24 mouse cellular contexts compared by ENCODE assay signal in the genomic region with DNA sequence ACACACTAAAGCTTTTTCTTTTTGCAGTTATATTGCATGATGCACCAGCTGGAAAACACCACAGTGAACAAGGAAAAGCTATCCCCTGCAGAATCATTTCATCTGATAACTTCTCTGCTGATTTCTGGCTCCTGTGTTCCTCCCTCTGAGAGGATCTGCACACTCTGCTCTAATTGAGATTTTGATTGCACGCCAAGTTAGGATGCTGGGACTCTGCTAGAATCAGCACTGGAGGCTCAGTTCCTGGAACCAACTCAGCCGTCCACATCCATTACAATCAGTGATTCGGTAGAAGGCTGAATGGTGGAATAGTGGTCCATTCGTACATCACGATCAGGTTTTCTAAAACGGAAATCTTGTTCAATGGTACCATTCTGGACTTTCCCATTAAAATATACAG.
DNase-seq lines count a peak whose midpoint lies in the region; ATAC-seq and TF ChIP-seq lines count a peak whose summit lies in the region.
"Had no signal": no experiment of that assay in that cellular context is flagged by ENCODE, and none has a peak within 500 bp of the region (broad histone marks: within the 10 kb centered on the region; RNA-seq: fewer than 3 reads in every experiment).

No protein-coding gene starts in this region.

- peak; percentile 43 for DNase-seq in embryonic facial prominence, embryonic 14.5 days (ENCODE audit: low spot score)
- no peak for DNase-seq in embryonic facial prominence, embryonic 10.5 days (ENCODE audit: low spot score)
- peak; percentile 23 for DNase-seq in left cerebral cortex, postnatal 4 days
- no peak for DNase-seq in left cerebral cortex, adult 8-10 months (ENCODE audit: low spot score in 2 of 2)
- peak; percentile 13 for DNase-seq in brain, embryonic 14.5 days (ENCODE audit: low read depth)
- peak; percentile 57 for DNase-seq in layer of hippocampus, adult 9-11 months
- DNase-seq in lung, adult 2 months: no peak
- DNase-seq: adrenal gland, postnatal 10 days; gastrocnemius, postnatal 10 days; heart, adult 11 months; kidney, adult 9 months; kidney, postnatal 14 days; liver, postnatal 0 days; lung, postnatal 10 days; thymus, postnatal 14 days had no signal

- no peak overlapping the region for H3K27ac ChIP-seq in embryonic facial prominence, embryonic 14.5 days (replicated peaks; ENCODE audit: low read depth, low read length)
- no peak overlapping the region for H3K27ac ChIP-seq in embryonic facial prominence, embryonic 10.5 days (replicated peaks)
- H3K27ac ChIP-seq: embryonic facial prominence, embryonic 12.5 days; forebrain, embryonic 13.5 days; limb, embryonic 12.5 days had no signal

- no peaks in the 10 kb centered on the region for H3K36me3 ChIP-seq in embryonic facial prominence, embryonic 14.5 days (ENCODE audit: control insufficient read depth, insufficient read depth, low read length)
- no peaks in the 10 kb centered on the region for H3K36me3 ChIP-seq in embryonic facial prominence, embryonic 10.5 days (replicated peaks)
- H3K36me3 ChIP-seq: embryonic facial prominence, embryonic 12.5 days; limb, embryonic 12.5 days had no signal

- H3K4me3 ChIP-seq in embryonic facial prominence, embryonic 14.5 days (ENCODE audit: low read depth, low read length): no peak overlapping the region
- no peak overlapping the region for H3K4me3 ChIP-seq in embryonic facial prominence, embryonic 10.5 days
- H3K4me3 ChIP-seq in lung, adult 2 months (replicated peaks; ENCODE audit: extremely low read depth, low read depth, low read length): no peak overlapping the region
- H3K4me3 ChIP-seq: embryonic facial prominence, embryonic 12.5 days; erythroblast, embryonic 14.5 days; forebrain, embryonic 13.5 days; limb, embryonic 12.5 days had no signal

- no peaks in the 10 kb centered on the region for H3K27me3 ChIP-seq in embryonic facial prominence, embryonic 14.5 days (replicated peaks; ENCODE audit: control insufficient read depth, insufficient read depth, low read length)
- H3K27me3 ChIP-seq in embryonic facial prominence, embryonic 10.5 days (replicated peaks; ENCODE audit: low read depth, poor library complexity, severe bottlenecking): no peaks in the 10 kb centered on the region
- H3K27me3 ChIP-seq: embryonic facial prominence, embryonic 12.5 days; forebrain, embryonic 13.5 days; limb, embryonic 12.5 days had no signal

- no peak for TF ChIP-seq CTCF in brain, embryonic 14.5 days (IDR thresholded peaks at IDR 0.05; ENCODE audit: borderline replicate concordance, extremely low read depth, insufficient read depth, insufficient read length)
- TF ChIP-seq CTCF in lung, adult 2 months (IDR thresholded peaks at IDR 0.05; ENCODE audit: insufficient read depth, low read length): no peak

- H3K9me3 ChIP-seq in embryonic facial prominence, embryonic 14.5 days (ENCODE audit: control insufficient read depth, low read length): no peaks in the 10 kb centered on the region
- 0 out of 2 replicates have a peak, but pooled peaks cover 2% of the 10 kb centered on the region for H3K9me3 ChIP-seq in embryonic facial prominence, embryonic 10.5 days
- H3K9me3 ChIP-seq: embryonic facial prominence, embryonic 12.5 days; forebrain, embryonic 13.5 days; limb, embryonic 12.5 days had no signal

- H3K9ac ChIP-seq in embryonic facial prominence, embryonic 14.5 days (ENCODE audit: low read depth, low read length): no peak overlapping the region
- H3K9ac ChIP-seq: embryonic facial prominence, embryonic 12.5 days; forebrain, embryonic 13.5 days; limb, embryonic 12.5 days; liver, postnatal 0 days had no signal

- intact Hi-C loops in left cerebral cortex, postnatal 4 days (cut with DNase I): no loop called here

- H3K4me1 ChIP-seq in embryonic facial prominence, embryonic 14.5 days (ENCODE audit: control insufficient read depth, insufficient read depth, low read length): no peaks in the 10 kb centered on the region
- no peaks in the 10 kb centered on the region for H3K4me1 ChIP-seq in embryonic facial prominence, embryonic 10.5 days
- H3K4me1 ChIP-seq in lung, adult 2 months (ENCODE audit: control insufficient read depth, insufficient read depth, low read length): no peaks in the 10 kb centered on the region
- H3K4me1 ChIP-seq: embryonic facial prominence, embryonic 12.5 days; forebrain, embryonic 13.5 days had no signal

- WGBS in embryonic facial prominence, embryonic 14.5 days: 83% methylated on average over 6 of the region's 6 CpGs
- 91% methylated on average over 6 of the region's 6 CpGs for WGBS in embryonic facial prominence, embryonic 10.5 days
- WGBS in lung, adult 2 months: 86% methylated on average over 6 of the region's 6 CpGs

- H3K4me2 ChIP-seq in embryonic facial prominence, embryonic 14.5 days (ENCODE audit: low read depth, low read length): no peak overlapping the region
- H3K4me2 ChIP-seq: embryonic facial prominence, embryonic 12.5 days; forebrain, embryonic 13.5 days; heart, embryonic 11.5 days; limb, embryonic 12.5 days; liver, embryonic 11.5 days; midbrain, embryonic 11.5 days had no signal

- no peak for ATAC-seq in embryonic facial prominence, embryonic 14.5 days (ENCODE audit: low read depth)
- ATAC-seq: forebrain, embryonic 13.5 days; hindbrain, embryonic 16.5 days; intestine, embryonic 16.5 days; liver, postnatal 0 days had no signal

- TF ChIP-seq POLR2A in brain, embryonic 14.5 days (IDR thresholded peaks at IDR 0.05; ENCODE audit: borderline replicate concordance, extremely low read depth, insufficient read depth, insufficient read length, poor library complexity, severe bottlenecking): no peak
- TF ChIP-seq POLR2A in lung, adult 2 months (IDR thresholded peaks at IDR 0.05; ENCODE audit: borderline replicate concordance, extremely low read depth, low read depth, low read length): no peak

Comparison
In these comparisons a context has a peak if more than half of its experiments do, and no peak if none do; other contexts are left out.
1. DNase-seq: peak in embryonic facial prominence, embryonic 14.5 days (single experiment), left cerebral cortex, postnatal 4 days (single experiment), brain, embryonic 14.5 days (single experiment) and layer of hippocampus, adult 9-11 months (single experiment); none in embryonic facial prominence, embryonic 10.5 days (single experiment), left cerebral cortex, adult 8-10 months (0 of 2) and lung, adult 2 months (single experiment).